Mouse (Mus musculus) MEL (cell line): ENCODE data around the gene Slc17a7. TPM values are rescaled to one million over a fixed set of nuclear protein-coding genes. Genes with fewer than 3 reads are reported as not detected.

ENCODE experiments used
- DNase-seq: peaks from one replicate; pipeline ENCODE4 v3.0.0; 2011; ENCODE audit warnings: low read depth, low spot score
- H3K27ac ChIP-seq: 2 replicates; pipeline ENCODE4 v1.5.1; 2012; ENCODE audit warnings: low read depth, mild to moderate bottlenecking, control low read depth, low read length, moderate library complexity; ENCODE audit not compliant: control insufficient read depth
- H3K27me3 ChIP-seq, 2 experiments: fragments of 150-350 bp in 1 of 2; sonication (generic) in 1 of 2; 2 replicates each; pipeline ENCODE4 v1.6.1; 2012; ENCODE audit warnings: low read length in 2 of 2, mild to moderate bottlenecking in 2 of 2, improper control_type of control experiment in 1 of 2, moderate library complexity in 1 of 2; ENCODE audit not compliant: insufficient read depth in 2 of 2, control insufficient read depth in 1 of 2
- H3K36me3 ChIP-seq, 2 experiments: 2 replicates each; pipeline ENCODE4 v1.6.1; 2012 to 2014; ENCODE audit warnings: low read length in 2 of 2, improper control_type of control experiment in 1 of 2, inconsistent platforms in 1 of 2, mild to moderate bottlenecking in 1 of 2; ENCODE audit not compliant: insufficient read depth in 2 of 2, control insufficient read depth in 1 of 2
- H3K4me1 ChIP-seq, 2 experiments: fragments of 150-350 bp in 1 of 2; sonication (generic) in 1 of 2; 2 replicates each; pipeline ENCODE4 v1.6.1; 2012; ENCODE audit warnings: low read length in 2 of 2, improper control_type of control experiment in 1 of 2, mild to moderate bottlenecking in 1 of 2; ENCODE audit not compliant: insufficient read depth in 2 of 2, control insufficient read depth in 1 of 2
- H3K4me3 ChIP-seq, 2 experiments: fragments of 150-350 bp in 1 of 2; sonication (generic) in 1 of 2; 2 replicates each; pipeline ENCODE4 v1.5.1; 2012; ENCODE audit warnings: low read depth in 2 of 2, low read length in 2 of 2, mild to moderate bottlenecking in 2 of 2, moderate library complexity in 2 of 2, control low read depth in 1 of 2, improper control_type of control experiment in 1 of 2; ENCODE audit not compliant: control insufficient read depth in 1 of 2, insufficient read depth in 1 of 2
- H3K79me2 ChIP-seq: 2 replicates; pipeline ENCODE4 v1.6.1; 2012; ENCODE audit warnings: mild to moderate bottlenecking, low read length, moderate library complexity; ENCODE audit not compliant: control insufficient read depth, poor library complexity, insufficient read depth
- H3K9ac ChIP-seq: 2 replicates; pipeline ENCODE4 v1.6.1; 2012; ENCODE audit warnings: low read depth, mild to moderate bottlenecking, control low read depth, low read length, moderate library complexity; ENCODE audit not compliant: control insufficient read depth, poor library complexity, severe bottlenecking
- H3K9me3 ChIP-seq: fragments of 150-350 bp; sonication (generic); replicated peaks from 2 replicates; pipeline ENCODE4 v1.6.1; 2012; ENCODE audit warnings: mild to moderate bottlenecking, low read length, improper control_type of control experiment, moderate library complexity; ENCODE audit not compliant: insufficient read depth
- CHD2 ChIP-seq: IDR thresholded peaks from 2 replicates; pipeline ENCODE4 v1.6.1; 2011; ENCODE audit warnings: low read length, improper control_type of control experiment
- CTCF ChIP-seq, 3 experiments: IDR thresholded peaks in 2 of 3; conservative IDR thresholded peaks in 1 of 3; 2 replicates each; pipeline ENCODE4 v1.5.1; 2011 to 2012; ENCODE audit warnings: low read length in 3 of 3, low read depth in 2 of 3, mild to moderate bottlenecking in 2 of 3, improper control_type of control experiment in 1 of 3, inconsistent platforms in 1 of 3, mixed read lengths in 1 of 3, moderate library complexity in 1 of 3; ENCODE audit not compliant: control insufficient read depth in 1 of 3, insufficient read depth in 1 of 3, poor library complexity in 1 of 3, severe bottlenecking in 1 of 3
- ELF1 ChIP-seq: IDR thresholded peaks from 2 replicates; pipeline ENCODE4 v1.6.1; 2014; ENCODE audit warnings: low read depth, mild to moderate bottlenecking, inconsistent platforms, low read length, improper control_type of control experiment, moderate library complexity
- GATA1 ChIP-seq: IDR thresholded peaks from 2 replicates; pipeline ENCODE4 v1.6.1; 2011; ENCODE audit warnings: low read depth, low read length, improper control_type of control experiment
- JUND ChIP-seq: IDR thresholded peaks from 2 replicates; pipeline ENCODE4 v1.6.1; 2011; ENCODE audit warnings: low read depth, mild to moderate bottlenecking, improper control_type of control experiment, low read length
- MAFK ChIP-seq: IDR thresholded peaks from 2 replicates; pipeline ENCODE4 v1.6.1; 2011; ENCODE audit warnings: low read depth, mild to moderate bottlenecking, low read length, improper control_type of control experiment, borderline replicate concordance
- MAZ ChIP-seq: IDR thresholded peaks from 2 replicates; pipeline ENCODE4 v1.6.1; 2012; ENCODE audit warnings: low read depth, mild to moderate bottlenecking, inconsistent platforms, low read length, improper control_type of control experiment
- MEF2A ChIP-seq: IDR thresholded peaks from 2 replicates; pipeline ENCODE4 v1.6.1; 2014; ENCODE audit warnings: low read depth, mild to moderate bottlenecking, inconsistent platforms, low read length, improper control_type of control experiment; ENCODE audit not compliant: poor library complexity, insufficient replicate concordance, severe bottlenecking; ENCODE audit errors: extremely low read depth
- MXI1 ChIP-seq: IDR thresholded peaks from 2 replicates; pipeline ENCODE4 v1.6.1; 2011; ENCODE audit warnings: mild to moderate bottlenecking, low read depth, low read length, improper control_type of control experiment
- MYC ChIP-seq: IDR thresholded peaks from 2 replicates; pipeline ENCODE4 v1.6.1; 2011; ENCODE audit warnings: low read depth, mild to moderate bottlenecking, low read length, improper control_type of control experiment, moderate library complexity
- NELFE ChIP-seq: IDR thresholded peaks from 2 replicates; pipeline ENCODE4 v1.6.1; 2011; ENCODE audit warnings: low read depth, low read length, improper control_type of control experiment
- POLR2A ChIP-seq, 2 experiments: IDR thresholded peaks; 2 replicates each; pipeline ENCODE4 v1.6.1; 2011 to 2012; ENCODE audit warnings: low read length in 2 of 2, mild to moderate bottlenecking in 2 of 2, control low read depth in 1 of 2, improper control_type of control experiment in 1 of 2, low read depth in 1 of 2, moderate library complexity in 1 of 2; ENCODE audit not compliant: control insufficient read depth in 1 of 2, insufficient read depth in 1 of 2, poor library complexity in 1 of 2
- POLR2AphosphoS5 ChIP-seq: IDR thresholded peaks from 2 replicates; pipeline ENCODE4 v1.6.1; 2012; ENCODE audit warnings: low read depth, borderline replicate concordance, mild to moderate bottlenecking, inconsistent platforms, low read length, moderate library complexity, mixed read lengths
- RAD21 ChIP-seq: IDR thresholded peaks from 2 replicates; pipeline ENCODE4 v1.6.1; 2011; ENCODE audit warnings: mild to moderate bottlenecking, low read depth, low read length, improper control_type of control experiment
- RCOR1 ChIP-seq: IDR thresholded peaks from 2 replicates; pipeline ENCODE4 v1.6.1; 2012; ENCODE audit warnings: low read depth, mild to moderate bottlenecking, inconsistent platforms, low read length, improper control_type of control experiment
- SIN3A ChIP-seq: IDR thresholded peaks from 2 replicates; pipeline ENCODE4 v1.6.1; 2012; ENCODE audit warnings: low read length, improper control_type of control experiment, inconsistent platforms
- SMC3 ChIP-seq: IDR thresholded peaks from 2 replicates; pipeline ENCODE4 v1.6.1; 2011; ENCODE audit warnings: low read depth, low read length, improper control_type of control experiment
- TBP ChIP-seq: IDR thresholded peaks from 2 replicates; pipeline ENCODE4 v1.8.0; 2011; ENCODE audit warnings: low read depth, low read length, improper control_type of control experiment
- UBTF ChIP-seq: IDR thresholded peaks from 2 replicates; pipeline ENCODE4 v1.6.1; 2012; ENCODE audit warnings: low read depth, mild to moderate bottlenecking, inconsistent platforms, low read length, improper control_type of control experiment, moderate library complexity, borderline replicate concordance; ENCODE audit not compliant: insufficient read depth
- ZC3H11A ChIP-seq: IDR thresholded peaks from 2 replicates; pipeline ENCODE4 v1.6.1; 2012; ENCODE audit warnings: low read depth, mild to moderate bottlenecking, inconsistent platforms, low read length, improper control_type of control experiment
- ZNF384 ChIP-seq: IDR thresholded peaks from 2 replicates; pipeline ENCODE4 v1.6.1; 2012; ENCODE audit warnings: low read depth, mild to moderate bottlenecking, inconsistent platforms, low read length, improper control_type of control experiment
- polyA plus RNA-seq, 2 experiments: library from polyadenylated mRNA; stranded (reverse) in 1 of 2; unstranded in 1 of 2; fragments of >175 nt in 1 of 2; fragments of >200 nt in 1 of 2; gene quantifications; 2 replicates each; pipeline versions ENCODE4 v1.2.1 to v1.2.4; 2012; ENCODE audit warnings: low replicate concordance in 2 of 2, low read depth in 1 of 2; ENCODE audit not compliant: insufficient read length in 2 of 2, insufficient read depth in 1 of 2, missing spikeins in 1 of 2
- total RNA-seq: library from RNA; depleted of rRNA; stranded (reverse); fragments of 300-350 nt; gene quantifications from 2 replicates; pipeline ENCODE4 v1.2.3, GENCODE M21; 2012

Slc17a7 gene
- total and polyA plus RNA-seq, 3 experiments: 0.23 to 1.0 TPM; not detected in 1

GRCm38 (mm10) chr7:45168656-45169055, 4.9 kb downstream of the Slc17a7 start:
- H3K4me3 ChIP-seq: no peak overlapping the region
- no peaks in the 10 kb centered on the region for H3K9me3 ChIP-seq
- no peak for DNase-seq
- H3K36me3 ChIP-seq: no peaks in the 10 kb centered on the region
- H3K79me2 ChIP-seq: no peaks in the 10 kb centered on the region
- TF ChIP-seq UBTF (no peak), MAZ (no peak)
- H3K9ac ChIP-seq: no peak overlapping the region
- H3K4me1 ChIP-seq: no peaks in the 10 kb centered on the region
- H3K27ac ChIP-seq: no peak overlapping the region
- peaks cover 4 to 9% of the 10 kb centered on the region in 2 experiments for H3K27me3 ChIP-seq

- no peak for TF ChIP-seq MAZ
- TF ChIP-seq UBTF: no peak
- no peak for TF ChIP-seq ELF1
- no peak for TF ChIP-seq NELFE
- TF ChIP-seq POLR2A (IDR thresholded peaks at IDR 0.05; ENCODE audit: control insufficient read depth in 1 of 2, insufficient read depth in 1 of 2, low read depth in 1 of 2, low read length in 2 of 2, poor library complexity in 1 of 2): no peak
- TF ChIP-seq ZC3H11A: no peak
- TF ChIP-seq MEF2A: no peak
- no peak for TF ChIP-seq GATA1
- TF ChIP-seq RAD21: no peak
- TF ChIP-seq CHD2: no peak
- no peaks in the 10 kb centered on the region for H3K79me2 ChIP-seq
- H3K27me3 ChIP-seq: peaks cover 4% of the 10 kb centered on the region in 2 experiments
- H3K27ac ChIP-seq: no peak overlapping the region
- no peaks in the 10 kb centered on the region for H3K9me3 ChIP-seq
- no peak for DNase-seq
- no peak overlapping the region for H3K9ac ChIP-seq
- no peak overlapping the region for H3K4me3 ChIP-seq
- H3K36me3 ChIP-seq: no peaks in the 10 kb centered on the region
- no peaks in the 10 kb centered on the region for H3K4me1 ChIP-seq
Observed at GRCm38 (mm10) chr7:45169495-45169894, 5.7 kb downstream of the Slc17a7 start.

GRCm38 (mm10) chr7:45172974-45173373, 9.2 kb downstream of the Slc17a7 start:
- H3K9me3 ChIP-seq: no peaks in the 10 kb centered on the region
- TF ChIP-seq MXI1 (no peak), CHD2 (no peak), ELF1 (no peak), GATA1 (no peak), MAFK (no peak), RCOR1 (no peak), ZNF384 (0 out of 2 replicates have a peak, but pooled peaks have one; percentile 7), POLR2AphosphoS5 (no peak), TBP (no peak), JUND (no peak), SMC3 (peak; percentile 70), SIN3A (0 out of 2 replicates have a peak, but pooled peaks have one; percentile 26), MYC (no peak), ZC3H11A (peak; percentile 23; the same call in 1 of the 2 replicates), RAD21 (peak; percentile 29), CTCF (IDR thresholded peaks at IDR 0.05 in 2 of 3, conservative IDR thresholded peaks at IDR 0.05 in 1 of 3; ENCODE audit: control insufficient read depth in 1 of 3, insufficient read depth in 1 of 3, low read depth in 2 of 3, low read length in 3 of 3, poor library complexity in 1 of 3, severe bottlenecking in 1 of 3) (peak; percentile 69 to 78 (median 70))
- H3K9ac ChIP-seq: no peak overlapping the region
- H3K4me3 ChIP-seq: no peak overlapping the region
- H3K4me1 ChIP-seq: no peaks in the 10 kb centered on the region
- no peak overlapping the region for H3K27ac ChIP-seq
- no peaks in the 10 kb centered on the region for H3K36me3 ChIP-seq
- H3K79me2 ChIP-seq: no peaks in the 10 kb centered on the region
- no peaks in the 10 kb centered on the region for H3K27me3 ChIP-seq
- DNase-seq: peak; percentile 68
